Mouse (Mus musculus): ENCODE results near the gene Pnldc1. TPM values are rescaled to one million over a fixed set of nuclear protein-coding genes. Genes with fewer than 3 reads are reported as not detected.

The Pnldc1 gene
- polyA plus RNA-seq, 1 experiment from 2014 or later, result 2.9 TPM

- H3K27ac ChIP-seq (ENCODE audit: low read depth, low read length), result no peak within 1 kb of the TSS
- DNase-seq (ENCODE audit: low spot score), result no peak
- ATAC-seq (ENCODE audit: insufficient read depth, low FRiP score, low TSS enrichment), result no peak
- 89% methylated on average over 5 of the region's 5 CpGs for WGBS
- no peak within 1 kb of the TSS for H3K9ac ChIP-seq (ENCODE audit: low read length)
- no peaks in the 10 kb centered on the region for H3K27me3 ChIP-seq (ENCODE audit: control insufficient read depth, insufficient read depth, low read length)
- no peak within 1 kb of the TSS for H3K4me2 ChIP-seq (ENCODE audit: low read depth)
- H3K4me3 ChIP-seq (ENCODE audit: low read depth, low read length), result no peak within 1 kb of the TSS
- no peaks in the 10 kb centered on the region for H3K36me3 ChIP-seq (ENCODE audit: control insufficient read depth, insufficient read depth, low read length)
- H3K4me1 ChIP-seq (ENCODE audit: control insufficient read depth, insufficient read depth, low read length), result no peaks in the 10 kb centered on the region
- H3K9me3 ChIP-seq (ENCODE audit: control insufficient read depth, low read length), result no peaks in the 10 kb centered on the region
Observed at GRCm38 (mm10) chr17:12875734-12876133, 34.3 kb downstream of the Pnldc1 start, which contains the start of gene Mrgprh. Mrgprh (plus strand) TSS chr17:12876034.

- H3K4me2 ChIP-seq (ENCODE audit: low read depth), result no peak overlapping the region
- no peaks in the 10 kb centered on the region for H3K4me1 ChIP-seq (ENCODE audit: control insufficient read depth, insufficient read depth, low read length)
- no peak overlapping the region for H3K27ac ChIP-seq (ENCODE audit: low read depth, low read length)
- H3K27me3 ChIP-seq (ENCODE audit: control insufficient read depth, insufficient read depth, low read length), result no peaks in the 10 kb centered on the region
- H3K4me3 ChIP-seq (ENCODE audit: low read depth, low read length), result no peak overlapping the region
- no peaks in the 10 kb centered on the region for H3K36me3 ChIP-seq (ENCODE audit: control insufficient read depth, insufficient read depth, low read length)
- 60% methylated on average over 16 of the region's 16 CpGs for WGBS
- H3K9me3 ChIP-seq (ENCODE audit: control insufficient read depth, low read length), result no peaks in the 10 kb centered on the region
- no peak for ATAC-seq (ENCODE audit: insufficient read depth, low FRiP score, low TSS enrichment)
- DNase-seq (ENCODE audit: low spot score), result no peak
- H3K9ac ChIP-seq (ENCODE audit: low read length), result no peak overlapping the region
Observed at GRCm38 (mm10) chr17:12872275-12873028, 37.6 kb downstream of the Pnldc1 start.

GRCm38 (mm10) chr17:12868640-12869039 is 41.4 kb downstream of the Pnldc1 start:
- no peak overlapping the region for H3K9ac ChIP-seq (ENCODE audit: low read length)
- H3K4me3 ChIP-seq (ENCODE audit: low read depth, low read length), result no peak overlapping the region
- H3K4me2 ChIP-seq (ENCODE audit: low read depth), result no peak overlapping the region
- no peaks in the 10 kb centered on the region for H3K36me3 ChIP-seq (ENCODE audit: control insufficient read depth, insufficient read depth, low read length)
- H3K4me1 ChIP-seq (ENCODE audit: control insufficient read depth, insufficient read depth, low read length), result no peaks in the 10 kb centered on the region
- ATAC-seq (ENCODE audit: insufficient read depth, low FRiP score, low TSS enrichment) (no peak), DNase-seq (ENCODE audit: low spot score) (no peak)
- H3K27me3 ChIP-seq (ENCODE audit: control insufficient read depth, insufficient read depth, low read length), result no peaks in the 10 kb centered on the region
- no peak overlapping the region for H3K27ac ChIP-seq (ENCODE audit: low read depth, low read length)
- WGBS, result 37% methylated on average over 4 of the region's 4 CpGs
- no peaks in the 10 kb centered on the region for H3K9me3 ChIP-seq (ENCODE audit: control insufficient read depth, low read length)

DNA sequence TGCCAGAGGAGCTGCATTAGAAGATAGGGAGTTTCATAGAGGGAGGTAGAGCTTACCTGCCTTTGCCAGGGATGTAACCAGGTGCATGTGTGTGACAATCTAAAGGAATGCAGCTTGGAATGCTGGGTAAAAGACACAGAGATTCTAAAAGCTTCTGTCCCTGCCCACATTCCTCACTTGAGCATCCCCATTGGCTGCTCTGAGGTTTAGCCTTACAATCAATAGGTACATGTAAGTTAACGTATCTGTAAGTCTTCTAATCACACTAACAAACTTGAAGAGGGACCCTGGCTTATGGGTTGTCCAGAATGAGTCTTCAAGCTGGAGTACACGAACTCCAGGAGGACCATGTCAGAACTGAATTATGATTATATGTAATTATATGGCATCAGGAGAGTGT is 42.0 kb downstream of the Pnldc1 start, which contains the start of gene Mas1:
Mas1 (minus strand) TSS at position 101 of the 400 bp plus-strand sequence.
- no peak within 1 kb of the TSS for H3K4me3 ChIP-seq (ENCODE audit: low read depth, low read length)
- H3K27ac ChIP-seq (ENCODE audit: low read depth, low read length), result no peak within 1 kb of the TSS
- no peaks in the 10 kb centered on the region for H3K36me3 ChIP-seq (ENCODE audit: control insufficient read depth, insufficient read depth, low read length)
- H3K9me3 ChIP-seq (ENCODE audit: control insufficient read depth, low read length), result no peaks in the 10 kb centered on the region
- no peak for ATAC-seq (ENCODE audit: insufficient read depth, low FRiP score, low TSS enrichment)
- no peak within 1 kb of the TSS for H3K4me2 ChIP-seq (ENCODE audit: low read depth)
- H3K9ac ChIP-seq (ENCODE audit: low read length), result no peak within 1 kb of the TSS
- DNase-seq (ENCODE audit: low spot score), result no peak
- H3K27me3 ChIP-seq (ENCODE audit: control insufficient read depth, insufficient read depth, low read length), result no peaks in the 10 kb centered on the region
- 65% methylated on average over 2 of the region's 2 CpGs for WGBS
- no peaks in the 10 kb centered on the region for H3K4me1 ChIP-seq (ENCODE audit: control insufficient read depth, insufficient read depth, low read length)

GRCm38 (mm10) chr17:12866853-12867252 is 43.2 kb downstream of the Pnldc1 start:
- 85% methylated on average over 10 of the region's 10 CpGs for WGBS

GRCm38 (mm10) chr17:12865407-12865806 is 44.6 kb downstream of the Pnldc1 start:
- Histone ChIP-seq H3K27me3 (ENCODE audit: control insufficient read depth, insufficient read depth, low read length) (no peaks in the 10 kb centered on the region), H3K4me2 (ENCODE audit: low read depth) (no peak overlapping the region), H3K4me3 (ENCODE audit: low read depth, low read length) (no peak overlapping the region), H3K9ac (ENCODE audit: low read length) (no peak overlapping the region), H3K27ac (ENCODE audit: low read depth, low read length) (no peak overlapping the region), H3K9me3 (ENCODE audit: control insufficient read depth, low read length) (no peaks in the 10 kb centered on the region), H3K4me1 (ENCODE audit: control insufficient read depth, insufficient read depth, low read length) (no peaks in the 10 kb centered on the region), H3K36me3 (ENCODE audit: control insufficient read depth, insufficient read depth, low read length) (no peaks in the 10 kb centered on the region)
- WGBS, result 79% methylated on average over 3 of the region's 3 CpGs
- DNase-seq (ENCODE audit: low spot score) (no peak), ATAC-seq (ENCODE audit: insufficient read depth, low FRiP score, low TSS enrichment) (no peak)

More at GRCm38 (mm10) chr17:12866853-12867252, 43.2 kb downstream of the Pnldc1 start:
- no peaks in the 10 kb centered on the region for H3K9me3 ChIP-seq (ENCODE audit: control insufficient read depth, low read length)
- no peak for ATAC-seq (ENCODE audit: insufficient read depth, low FRiP score, low TSS enrichment)
- DNase-seq (ENCODE audit: low spot score), result no peak
- H3K36me3 ChIP-seq (ENCODE audit: control insufficient read depth, insufficient read depth, low read length), result no peaks in the 10 kb centered on the region
- H3K27me3 ChIP-seq (ENCODE audit: control insufficient read depth, insufficient read depth, low read length), result no peaks in the 10 kb centered on the region
- H3K27ac ChIP-seq (ENCODE audit: low read depth, low read length), result no peak overlapping the region
- no peaks in the 10 kb centered on the region for H3K4me1 ChIP-seq (ENCODE audit: control insufficient read depth, insufficient read depth, low read length)
- no peak overlapping the region for H3K9ac ChIP-seq (ENCODE audit: low read length)
- H3K4me3 ChIP-seq (ENCODE audit: low read depth, low read length), result no peak overlapping the region
- no peak overlapping the region for H3K4me2 ChIP-seq (ENCODE audit: low read depth)

DNA sequence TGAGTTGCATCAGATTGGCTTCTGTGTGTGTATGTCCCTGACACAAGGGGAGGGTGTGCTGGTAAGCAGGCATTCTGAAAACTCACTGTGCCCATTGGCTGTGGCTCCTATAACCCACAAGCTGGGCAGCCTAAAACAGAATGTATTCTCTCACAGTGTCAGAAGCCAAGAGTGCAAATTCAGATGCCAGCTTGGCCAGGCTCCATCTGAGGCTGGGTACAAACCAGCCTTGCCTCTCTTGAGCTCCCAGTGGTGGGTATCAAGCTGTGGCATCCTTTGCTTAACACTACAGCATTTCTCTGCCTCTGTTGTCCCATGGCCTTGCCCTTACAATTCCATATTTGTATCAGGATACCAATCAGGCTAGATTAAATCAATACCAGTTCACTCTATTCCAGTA is 45.9 kb downstream of the Pnldc1 start:
- ATAC-seq (ENCODE audit: insufficient read depth, low FRiP score, low TSS enrichment) (no peak), DNase-seq (ENCODE audit: low spot score) (no peak)
- no peaks in the 10 kb centered on the region for H3K4me1 ChIP-seq (ENCODE audit: control insufficient read depth, insufficient read depth, low read length)
- H3K27ac ChIP-seq (ENCODE audit: low read depth, low read length), result no peak overlapping the region
- H3K9me3 ChIP-seq (ENCODE audit: control insufficient read depth, low read length), result no peaks in the 10 kb centered on the region
- H3K9ac ChIP-seq (ENCODE audit: low read length), result no peak overlapping the region
- H3K4me3 ChIP-seq (ENCODE audit: low read depth, low read length), result no peak overlapping the region
- H3K36me3 ChIP-seq (ENCODE audit: control insufficient read depth, insufficient read depth, low read length), result no peaks in the 10 kb centered on the region
- H3K4me2 ChIP-seq (ENCODE audit: low read depth), result no peak overlapping the region
- H3K27me3 ChIP-seq (ENCODE audit: control insufficient read depth, insufficient read depth, low read length), result no peaks in the 10 kb centered on the region

GRCm38 (mm10) chr17:12859006-12859520 is 51.0 kb downstream of the Pnldc1 start:
- DNase-seq (ENCODE audit: low spot score) (no peak), ATAC-seq (ENCODE audit: insufficient read depth, low FRiP score, low TSS enrichment) (no peak)
- no peaks in the 10 kb centered on the region for H3K27me3 ChIP-seq (ENCODE audit: control insufficient read depth, insufficient read depth, low read length)
- H3K9ac ChIP-seq (ENCODE audit: low read length), result no peak overlapping the region
- H3K4me2 ChIP-seq (ENCODE audit: low read depth), result no peak overlapping the region
- H3K4me3 ChIP-seq (ENCODE audit: low read depth, low read length), result no peak overlapping the region
- no peaks in the 10 kb centered on the region for H3K36me3 ChIP-seq (ENCODE audit: control insufficient read depth, insufficient read depth, low read length)
- no peaks in the 10 kb centered on the region for H3K9me3 ChIP-seq (ENCODE audit: control insufficient read depth, low read length)
- no peak overlapping the region for H3K27ac ChIP-seq (ENCODE audit: low read depth, low read length)
- H3K4me1 ChIP-seq (ENCODE audit: control insufficient read depth, insufficient read depth, low read length), result no peaks in the 10 kb centered on the region
- WGBS, result 83% methylated on average over 8 of the region's 8 CpGs

DNA sequence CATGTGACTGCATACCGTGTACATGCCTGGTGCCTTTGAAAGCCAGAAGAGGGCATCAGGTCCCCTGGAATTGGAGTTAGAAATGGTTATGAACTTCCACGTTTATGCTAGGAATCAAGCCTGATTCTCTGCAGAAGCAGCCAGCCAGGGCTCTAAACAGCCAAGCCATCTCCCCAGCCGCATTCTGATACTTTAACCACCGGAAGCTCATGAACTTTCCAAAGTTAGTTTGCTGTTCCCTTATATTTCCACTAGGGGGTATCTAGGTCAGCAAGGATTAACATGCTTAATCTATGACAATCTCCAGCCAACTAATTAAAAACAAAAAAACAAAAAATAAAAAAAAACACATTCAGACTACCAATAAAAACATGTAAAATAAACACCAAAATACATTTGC is 52.0 kb downstream of the Pnldc1 start:
- 49% methylated on average over 4 of the region's 4 CpGs for WGBS
- Histone ChIP-seq H3K27me3 (ENCODE audit: control insufficient read depth, insufficient read depth, low read length) (no peaks in the 10 kb centered on the region), H3K4me2 (ENCODE audit: low read depth) (no peak overlapping the region), H3K4me1 (ENCODE audit: control insufficient read depth, insufficient read depth, low read length) (no peaks in the 10 kb centered on the region), H3K9ac (ENCODE audit: low read length) (no peak overlapping the region), H3K27ac (ENCODE audit: low read depth, low read length) (no peak overlapping the region), H3K9me3 (ENCODE audit: control insufficient read depth, low read length) (no peaks in the 10 kb centered on the region), H3K4me3 (ENCODE audit: low read depth, low read length) (no peak overlapping the region), H3K36me3 (ENCODE audit: control insufficient read depth, insufficient read depth, low read length) (no peaks in the 10 kb centered on the region)
- ATAC-seq (ENCODE audit: insufficient read depth, low FRiP score, low TSS enrichment), result no peak
- DNase-seq (ENCODE audit: low spot score), result no peak

Measured in neural tube, embryonic 11.5 days (tissue).